Mouse (Mus musculus) forebrain, embryonic 14.5 days (tissue): ENCODE measurements around the gene Sall1. TPM values are rescaled to one million over a fixed set of nuclear protein-coding genes. Genes with fewer than 3 reads are reported as not detected.

ENCODE experiments used
- ATAC-seq: fragments of 200-750 bp; cut with Nextera tagmentation; 2 replicates; pipeline ENCODE4 v1.8.0; 2017; ENCODE audit warnings: mild to moderate bottlenecking, moderate library complexity
- DNase-seq: peaks from one replicate; pipeline ENCODE4 v3.0.0-alpha.2; 2015; ENCODE audit warnings: low spot score
- H3K27ac ChIP-seq: fragments of 300-500 bp; sonication (generic); 2 replicates; pipeline ENCODE4 v1.5.1; 2014; ENCODE audit warnings: low read depth, mild to moderate bottlenecking, control low read depth, low read length, moderate library complexity
- H3K27me3 ChIP-seq: fragments of 300-500 bp; sonication (generic); replicated peaks from 2 replicates; pipeline ENCODE4 v1.6.1; 2014; ENCODE audit warnings: low read length, control low read depth, mixed read lengths; ENCODE audit not compliant: control insufficient read depth, insufficient read depth
- H3K36me3 ChIP-seq: fragments of 300-500 bp; sonication (generic); 2 replicates; pipeline ENCODE4 v1.6.1; 2014; ENCODE audit warnings: low read length, control low read depth; ENCODE audit not compliant: control insufficient read depth, insufficient read depth
- H3K4me1 ChIP-seq: fragments of 300-500 bp; sonication (generic); 2 replicates; pipeline ENCODE4 v1.6.1; 2014; ENCODE audit warnings: antibody characterized with exemption, low read length, control low read depth; ENCODE audit not compliant: control insufficient read depth, insufficient read depth
- H3K4me2 ChIP-seq: fragments of 300-500 bp; sonication (generic); 2 replicates; pipeline ENCODE4 v1.6.1; 2014; ENCODE audit warnings: mild to moderate bottlenecking, control low read depth, low read length
- H3K4me3 ChIP-seq: fragments of 300-500 bp; sonication (generic); 2 replicates; pipeline ENCODE4 v1.5.1; 2014; ENCODE audit warnings: low read depth, low read length, control low read depth
- H3K9ac ChIP-seq: fragments of 300-500 bp; sonication (generic); 2 replicates; pipeline ENCODE4 v1.6.1; 2014; ENCODE audit warnings: mild to moderate bottlenecking, low read length, control low read depth, moderate library complexity
- H3K9me3 ChIP-seq: fragments of 300-500 bp; sonication (generic); replicated peaks from 2 replicates; pipeline ENCODE4 v1.6.1; 2016; ENCODE audit warnings: low read length, control low read depth, mixed read lengths; ENCODE audit not compliant: control insufficient read depth
- WGBS: fragments of 180-500 bp; shearing (Covaris S2); extraction: QIAGEN DNeasy Blood & Tissue Kit; methylation state at CpG from one replicate; pipeline ENCODE4 v1.1.7; 2014; 5-methylcytosine and 5-hydroxymethylcytosine counted together
- polyA plus RNA-seq: library from polyadenylated mRNA; unstranded; fragments of >200 nt; fragmentation: Nextera tagmentation; extraction: Ambion mirVana; gene quantifications from 2 replicates; pipeline ENCODE4 v1.2.1, GENCODE M21; 2014

The Sall1 gene
- polyA plus RNA-seq, 1 experiment from 2014 or later = 16.0 TPM

- H3K27me3 ChIP-seq = no peaks in the 10 kb centered on the region
- H3K4me2 ChIP-seq = no peak overlapping the region
- no peaks in the 10 kb centered on the region; the same call in 1 of the 2 replicates for H3K4me1 ChIP-seq
- DNase-seq (no peak), ATAC-seq (no peak)
- no peak overlapping the region for H3K9ac ChIP-seq
- H3K36me3 ChIP-seq = no peaks in the 10 kb centered on the region
- H3K4me3 ChIP-seq = no peak overlapping the region
- no peak overlapping the region for H3K27ac ChIP-seq
- no peaks in the 10 kb centered on the region for H3K9me3 ChIP-seq
- WGBS = 89% methylated on average over 7 of the region's 7 CpGs
Observed at GRCm38 (mm10) chr8:89052880-89053279, 8.9 kb upstream of the Sall1 start.

GRCm38 (mm10) chr8:89046639-89047348, 2.8 kb upstream of the Sall1 start:
- ATAC-seq (no peak), DNase-seq (no peak)
- Histone ChIP-seq H3K4me1 (peaks cover 11% of the 10 kb centered on the region), H3K4me2 (peak overlapping the region; percentile 75), H3K27me3 (0 out of 2 replicates have a peak, but pooled peaks cover 6% of the 10 kb centered on the region), H3K9me3 (no peaks in the 10 kb centered on the region), H3K27ac (peak overlapping the region; percentile 99), H3K36me3 (no peaks in the 10 kb centered on the region), H3K9ac (peak overlapping the region; percentile 37), H3K4me3 (peak overlapping the region; percentile 71)
- 3% methylated on average over 26 of the region's 26 CpGs for WGBS

- peak overlapping the region; percentile 99 for H3K27ac ChIP-seq
- peak overlapping the region; percentile 71 for H3K4me3 ChIP-seq
- under 1% methylated on average over 15 of the region's 15 CpGs for WGBS
- H3K4me1 ChIP-seq = peaks cover 13% of the 10 kb centered on the region
- DNase-seq (peak; percentile 73), ATAC-seq (no peak)
- H3K36me3 ChIP-seq = no peaks in the 10 kb centered on the region
- peak overlapping the region; percentile 75 for H3K4me2 ChIP-seq
- 0 out of 2 replicates have a peak, but pooled peaks cover 6% of the 10 kb centered on the region for H3K27me3 ChIP-seq
- H3K9me3 ChIP-seq = no peaks in the 10 kb centered on the region
- H3K9ac ChIP-seq = peak overlapping the region; percentile 99; the same call in 1 of the 2 replicates
Observed at GRCm38 (mm10) chr8:89046226-89046625, 2.3 kb upstream of the Sall1 start.

- H3K27me3 ChIP-seq = 0 out of 2 replicates have a peak, but pooled peaks cover 6% of the 10 kb centered on the region
- peak overlapping the region; percentile 75 for H3K4me2 ChIP-seq
- no peaks in the 10 kb centered on the region for H3K36me3 ChIP-seq
- no peak for ATAC-seq
- H3K27ac ChIP-seq = peak overlapping the region; percentile 99
- peak overlapping the region; percentile 99 for H3K9ac ChIP-seq
- H3K4me1 ChIP-seq = peaks cover 13% of the 10 kb centered on the region
- no peaks in the 10 kb centered on the region for H3K9me3 ChIP-seq
- H3K4me3 ChIP-seq = peak overlapping the region; percentile 71
- DNase-seq = no peak
- 3% methylated on average over 17 of the region's 17 CpGs for WGBS
Observed at GRCm38 (mm10) chr8:89045726-89046125, 1.8 kb upstream of the Sall1 start.

GRCm38 (mm10) chr8:89045218-89045601, 1.2 kb upstream of the Sall1 start:
- 0 out of 2 replicates have a peak, but pooled peaks cover 6% of the 10 kb centered on the region for H3K27me3 ChIP-seq
- ATAC-seq = no peak
- peaks cover 13% of the 10 kb centered on the region for H3K4me1 ChIP-seq

GRCm38 (mm10) chr8:89044511-89045217, 702 bp upstream of the Sall1 start:
- DNase-seq (no peak), ATAC-seq (no peak)
- Histone ChIP-seq H3K4me2 (peak overlapping the region; percentile 75), H3K9me3 (no peaks in the 10 kb centered on the region), H3K27ac (peak overlapping the region; percentile 99), H3K36me3 (no peaks in the 10 kb centered on the region), H3K4me3 (peak overlapping the region; percentile 71), H3K9ac (peak overlapping the region; percentile 99), H3K27me3 (0 out of 2 replicates have a peak, but pooled peaks cover 6% of the 10 kb centered on the region), H3K4me1 (peaks cover 13% of the 10 kb centered on the region)
- under 1% methylated on average over 31 of the region's 31 CpGs for WGBS

More at GRCm38 (mm10) chr8:89045218-89045601, 1.2 kb upstream of the Sall1 start:
- no peaks in the 10 kb centered on the region for H3K36me3 ChIP-seq
- WGBS = under 1% methylated on average over 30 of the region's 30 CpGs
- H3K4me3 ChIP-seq = peak overlapping the region; percentile 71
- H3K27ac ChIP-seq = peak overlapping the region; percentile 99
- no peaks in the 10 kb centered on the region for H3K9me3 ChIP-seq
- peak overlapping the region; percentile 99 for H3K9ac ChIP-seq
- DNase-seq = peak; percentile 78
- H3K4me2 ChIP-seq = peak overlapping the region; percentile 75

GRCm38 (mm10) chr8:89043371-89043841, 556 bp downstream of the Sall1 start:
- H3K9ac ChIP-seq = peak overlapping the region; percentile 99
- peak overlapping the region; percentile 99 for H3K27ac ChIP-seq
- under 1% methylated on average over 27 of the region's 32 CpGs for WGBS
- H3K9me3 ChIP-seq = no peaks in the 10 kb centered on the region
- H3K36me3 ChIP-seq = no peaks in the 10 kb centered on the region
- DNase-seq (peak; percentile 88), ATAC-seq (peak; percentile 67)
- peaks cover 13% of the 10 kb centered on the region for H3K4me1 ChIP-seq
- peak overlapping the region; percentile 75 for H3K4me2 ChIP-seq
- peak overlapping the region; percentile 71 for H3K4me3 ChIP-seq
- 0 out of 2 replicates have a peak, but pooled peaks cover 6% of the 10 kb centered on the region for H3K27me3 ChIP-seq

- peak; percentile 76 for ATAC-seq
Observed at GRCm38 (mm10) chr8:89042560-89043370, 1.2 kb downstream of the Sall1 start.

More at GRCm38 (mm10) chr8:89042560-89043370, 1.2 kb downstream of the Sall1 start:
- DNase-seq = peak; percentile 95
- Histone ChIP-seq H3K4me1 (peaks cover 17% of the 10 kb centered on the region), H3K9ac (peak overlapping the region; percentile 99), H3K36me3 (no peaks in the 10 kb centered on the region), H3K9me3 (no peaks in the 10 kb centered on the region), H3K4me3 (peak overlapping the region; percentile 71), H3K27me3 (0 out of 2 replicates have a peak, but pooled peaks cover 6% of the 10 kb centered on the region), H3K27ac (peak overlapping the region; percentile 99), H3K4me2 (peak overlapping the region; percentile 75)
- WGBS = under 1% methylated on average over 67 of the region's 80 CpGs
